Mouse (Mus musculus) embryonic fibroblast, embryonic 13.5 days (primary cell): Measurements from ENCODE around the gene Actr8. TPM values are rescaled to one million over a fixed set of nuclear protein-coding genes. Genes with fewer than 3 reads are reported as not detected.

Experiments
- H3K27ac ChIP-seq: 2 replicates; pipeline ENCODE4 v1.5.1; 2012; ENCODE audit warnings: low read length, control low read depth, inconsistent platforms; ENCODE audit not compliant: insufficient read depth
- H3K4me1 ChIP-seq: 2 replicates; pipeline ENCODE4 v1.6.1; 2011; ENCODE audit warnings: low read length; ENCODE audit not compliant: control insufficient read depth, insufficient read depth
- H3K4me3 ChIP-seq: 2 replicates; pipeline ENCODE4 v1.5.1; 2011; ENCODE audit warnings: mild to moderate bottlenecking, control low read depth, low read length; ENCODE audit not compliant: insufficient read depth
- CTCF ChIP-seq: IDR thresholded peaks from 2 replicates; pipeline ENCODE4 v1.5.1; 2011; ENCODE audit warnings: mild to moderate bottlenecking, control low read depth, low read length, moderate library complexity, borderline replicate concordance; ENCODE audit not compliant: insufficient read depth
- POLR2A ChIP-seq: IDR thresholded peaks from 2 replicates; pipeline ENCODE4 v1.6.1; 2011; ENCODE audit warnings: low read depth, mild to moderate bottlenecking, control low read depth, low read length, moderate library complexity
- polyA plus RNA-seq: library from polyadenylated mRNA; stranded (reverse); fragments of >200 nt; gene quantifications from 2 replicates; pipeline ENCODE4 v1.2.4, GENCODE M21; 2011; ENCODE audit warnings: low read depth; ENCODE audit not compliant: missing spikeins, insufficient read length

Actr8 gene
- polyA plus RNA-seq, 1 experiment = 25.5 TPM

- no peak overlapping the region for H3K4me3 ChIP-seq
- no peak overlapping the region for H3K27ac ChIP-seq
- H3K4me1 ChIP-seq = no peaks in the 10 kb centered on the region
- TF ChIP-seq POLR2A (no peak), CTCF (no peak)
Measured at GRCm38 (mm10) chr14:29994976-29995375, 16.8 kb downstream of the Actr8 start.

DNA sequence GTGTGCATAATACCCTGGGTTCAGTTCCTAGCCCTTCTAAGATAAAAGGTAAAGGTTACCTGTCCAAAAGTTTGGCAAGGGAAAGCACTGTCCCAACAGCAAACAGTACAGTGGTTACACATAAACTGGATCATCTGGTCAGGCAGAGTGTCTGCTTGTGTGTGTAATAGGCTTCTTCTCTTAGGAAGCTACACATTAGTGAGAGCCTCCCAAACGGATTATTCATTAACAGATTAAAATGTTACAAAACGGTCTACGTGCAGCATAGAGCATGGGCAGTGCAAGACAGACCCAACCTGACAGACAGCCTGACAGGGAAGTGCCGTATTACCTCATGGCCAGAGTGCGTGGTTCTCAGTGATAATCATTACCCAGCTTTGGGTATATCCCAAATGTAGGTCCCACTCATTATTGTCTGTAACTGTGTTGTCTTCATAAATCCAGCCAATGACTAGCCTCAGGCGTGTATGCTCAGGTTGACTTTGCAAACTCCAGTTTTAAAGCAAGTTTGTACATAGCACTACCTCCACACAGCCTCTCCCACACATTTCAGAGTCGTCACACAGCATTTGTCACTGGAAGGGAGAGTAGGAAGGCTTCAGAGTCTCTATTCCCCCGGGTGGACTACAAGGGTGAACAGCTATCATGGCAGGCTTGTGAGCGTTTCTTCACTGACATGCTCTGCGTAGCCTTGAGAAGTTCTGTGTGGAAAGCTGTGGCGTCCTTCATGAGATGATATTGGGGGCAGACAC, 18.0 kb downstream of the Actr8 start:
- Histone ChIP-seq H3K27ac (no peak overlapping the region), H3K4me3 (no peak overlapping the region), H3K4me1 (no peaks in the 10 kb centered on the region)
- TF ChIP-seq CTCF (no peak), POLR2A (no peak)

- H3K4me3 ChIP-seq = no peak overlapping the region
- no peak for TF ChIP-seq CTCF
- no peak for TF ChIP-seq POLR2A
- H3K4me1 ChIP-seq = no peaks in the 10 kb centered on the region
- H3K27ac ChIP-seq = no peak overlapping the region
Measured at GRCm38 (mm10) chr14:29997345-29997744, 19.2 kb downstream of the Actr8 start.

- H3K27ac ChIP-seq = no peak overlapping the region
- no peak for TF ChIP-seq CTCF
- no peak for TF ChIP-seq POLR2A
- no peak overlapping the region for H3K4me3 ChIP-seq
- no peaks in the 10 kb centered on the region for H3K4me1 ChIP-seq
Measured at GRCm38 (mm10) chr14:29998747-29999474, 20.8 kb downstream of the Actr8 start.

DNA sequence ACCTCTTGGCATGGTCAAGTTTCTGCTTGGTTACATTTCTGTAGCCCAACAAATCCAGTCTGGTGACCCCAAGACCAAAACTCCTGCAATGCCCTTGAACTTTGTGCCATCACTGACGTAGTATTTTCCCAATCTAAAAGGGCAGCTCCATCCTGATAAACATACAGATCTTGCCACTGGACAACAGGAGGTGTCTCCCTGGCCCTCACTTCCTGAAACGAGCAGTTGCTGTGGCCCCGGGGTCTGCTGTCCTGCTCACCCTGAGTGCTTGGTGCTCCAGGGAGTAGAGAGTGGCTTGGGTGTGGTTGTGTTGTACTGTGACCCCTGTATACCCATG, 21.3 kb downstream of the Actr8 start:
- Histone ChIP-seq H3K4me3 (no peak overlapping the region), H3K27ac (no peak overlapping the region), H3K4me1 (no peaks in the 10 kb centered on the region)
- TF ChIP-seq POLR2A = no peak
- TF ChIP-seq CTCF = no peak

GRCm38 (mm10) chr14:30008733-30009575, 30.8 kb downstream of the Actr8 start, which contains the start of the genes Il17rb and Chdh:
TSS of gene Il17rb (minus strand) at chr14:30008896.
TSS of gene Chdh (plus strand) at chr14:30009023.
- no peaks in the 10 kb centered on the region for H3K4me1 ChIP-seq
- no peak within 1 kb of the TSS for H3K27ac ChIP-seq
- 0 out of 2 replicates have a peak within 1 kb of the TSS, but pooled peaks have one; percentile 5 for H3K4me3 ChIP-seq
- no peak for TF ChIP-seq CTCF
- TF ChIP-seq POLR2A = no peak

GRCm38 (mm10) chr14:30009864-30010560, 31.9 kb downstream of the Actr8 start:
- Histone ChIP-seq H3K27ac (no peak overlapping the region), H3K4me1 (no peaks in the 10 kb centered on the region), H3K4me3 (no peak overlapping the region)
- TF ChIP-seq CTCF (no peak), POLR2A (no peak)

DNA sequence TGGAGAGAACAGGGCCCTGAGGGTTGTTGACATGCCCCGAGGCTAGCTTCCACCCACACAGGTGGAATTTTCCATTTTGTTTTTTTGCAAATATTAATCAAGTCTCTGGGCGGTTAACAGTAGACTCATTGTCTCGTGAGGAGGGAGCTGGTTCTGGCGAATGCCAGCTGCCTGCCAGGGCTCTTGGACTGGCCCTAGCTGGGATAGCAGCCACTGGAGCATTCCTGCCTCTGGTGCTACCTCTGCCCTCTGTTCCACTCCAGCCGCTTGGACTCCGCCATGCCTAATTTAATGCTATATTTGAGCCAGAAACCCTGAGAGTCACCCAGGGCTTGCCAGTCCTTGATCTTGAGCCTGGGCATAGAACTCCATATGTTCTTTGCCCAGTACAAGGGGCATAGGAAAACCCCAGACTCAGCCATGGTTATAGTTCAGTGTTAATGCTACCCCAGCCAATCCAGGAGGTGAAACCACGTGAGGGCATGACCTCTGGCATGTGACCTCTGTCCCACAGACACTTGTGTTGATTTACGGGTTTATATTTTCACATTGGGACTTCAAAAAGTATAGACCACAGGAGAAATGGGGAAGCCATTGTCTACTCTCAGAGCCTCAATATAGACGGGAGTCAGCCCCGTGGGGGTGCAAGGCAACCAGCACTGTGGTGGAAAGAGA, 33.9 kb downstream of the Actr8 start:
- no peak for TF ChIP-seq CTCF
- no peak for TF ChIP-seq POLR2A
- Histone ChIP-seq H3K4me1 (no peaks in the 10 kb centered on the region), H3K4me3 (no peak overlapping the region), H3K27ac (no peak overlapping the region)
